Mouse (Mus musculus): ENCODE results near the gene Cuedc1.
A peak's percentile ranks its signal among the peaks of the same experiment; 100 is the strongest.

Cuedc1 gene

DNA sequence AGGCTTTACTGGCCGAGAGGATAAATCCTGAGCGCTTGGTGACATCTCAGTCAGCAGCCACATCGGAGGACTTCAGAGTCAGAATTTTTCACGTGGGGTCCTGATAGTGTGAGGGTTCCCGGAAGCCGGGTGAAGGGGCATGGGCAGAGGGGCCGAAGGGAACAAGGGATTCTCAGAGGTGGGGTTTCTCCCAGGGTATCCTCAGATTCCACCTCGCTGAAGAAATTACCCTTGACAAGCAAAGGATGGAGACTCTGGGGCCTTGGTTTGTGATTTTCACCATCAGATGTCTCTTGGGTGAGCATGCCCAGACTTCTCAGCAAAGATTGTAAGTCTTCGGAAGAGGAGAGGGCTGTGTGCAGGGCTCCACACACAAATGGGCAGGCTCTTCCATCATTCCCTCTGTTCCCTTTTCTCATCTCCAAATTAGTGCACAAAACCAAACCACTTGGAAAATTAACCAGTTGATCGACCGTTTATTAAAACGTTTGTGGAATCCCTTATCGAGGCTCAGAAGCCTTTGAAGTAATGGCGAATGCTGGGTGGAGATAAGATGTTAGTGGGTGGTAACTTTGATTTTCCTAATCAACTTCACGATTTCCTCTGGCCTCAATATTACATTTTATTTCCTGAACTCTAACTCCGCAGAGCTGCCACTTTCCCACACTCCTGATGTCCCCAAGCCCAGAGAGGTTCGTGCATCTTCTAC is at the start of gene Cuedc1:
Gene Cuedc1, plus strand, starts transcription at position 38 of the 709 bp plus-strand sequence.
- DNase-seq, result no peak

DNA sequence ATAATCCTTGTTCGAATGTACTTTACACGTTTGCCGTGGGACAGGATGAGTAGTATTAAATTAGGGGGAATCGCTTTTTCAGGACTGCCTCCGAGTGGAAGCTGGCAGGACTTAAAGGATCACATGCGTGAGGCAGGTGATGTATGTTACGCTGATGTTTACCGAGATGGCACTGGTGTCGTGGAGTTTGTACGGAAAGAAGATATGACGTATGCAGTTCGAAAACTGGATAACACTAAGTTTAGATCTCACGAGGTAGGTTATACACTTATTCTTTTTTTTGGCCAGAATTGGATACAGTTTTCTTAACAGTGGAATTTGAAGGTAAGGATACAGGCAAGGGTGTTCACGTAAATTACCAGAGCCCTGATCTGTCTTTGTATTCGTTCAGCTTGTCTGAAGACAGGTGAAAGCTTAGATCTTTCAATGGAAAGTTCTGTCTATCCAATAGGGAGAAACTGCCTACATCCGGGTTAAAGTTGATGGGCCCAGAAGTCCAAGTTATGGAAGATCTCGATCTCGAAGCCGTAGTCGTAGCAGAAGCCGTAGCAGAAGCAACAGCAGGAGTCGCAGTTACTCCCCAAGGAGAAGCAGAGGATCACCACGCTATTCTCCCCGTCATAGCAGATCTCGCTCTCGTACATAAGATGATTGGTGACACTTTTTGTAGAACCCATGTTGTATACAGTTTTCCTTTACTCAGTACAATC is 48.7 kb upstream of the Cuedc1 start:
- DNase-seq, result peak; percentile 20

DNA sequence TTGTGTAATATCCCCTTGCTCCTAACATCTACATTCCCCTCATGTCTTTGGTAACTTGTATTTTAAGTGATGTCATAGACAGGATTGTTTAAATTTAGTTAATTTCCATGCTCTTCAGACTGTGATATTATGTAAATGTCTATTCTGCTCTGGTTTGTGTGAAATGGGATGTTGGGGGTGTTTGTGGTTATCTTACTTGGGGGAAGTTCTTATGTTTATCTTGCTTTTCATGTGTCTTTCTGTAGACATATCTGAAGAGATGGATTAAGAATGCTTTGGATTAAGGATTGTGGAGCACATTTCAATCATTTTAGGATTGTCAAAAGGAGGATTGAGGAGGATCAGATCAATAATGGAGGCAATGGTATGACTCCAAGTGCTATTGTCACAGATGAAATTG is 48.1 kb upstream of the Cuedc1 start:
- no peak for DNase-seq

DNA sequence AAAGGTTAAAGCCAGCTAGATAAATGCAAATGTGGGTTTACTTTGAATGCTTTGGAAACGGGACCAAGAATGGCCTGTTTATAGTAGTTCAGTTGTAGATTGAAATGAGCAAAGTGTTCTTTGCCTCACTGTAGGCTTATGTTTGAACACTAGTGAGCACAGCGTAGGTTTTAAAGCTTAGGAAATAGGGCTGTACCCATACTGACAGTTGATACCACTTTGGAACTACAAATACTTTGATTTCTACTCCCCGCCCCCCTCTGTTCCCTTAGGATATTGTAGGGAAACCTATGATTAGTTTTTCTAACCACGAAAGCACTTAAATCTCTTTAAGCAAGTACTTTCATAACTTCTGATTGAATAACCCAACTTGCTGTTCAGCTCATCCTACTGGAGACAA is 45.2 kb upstream of the Cuedc1 start:
- no peak for DNase-seq

DNA sequence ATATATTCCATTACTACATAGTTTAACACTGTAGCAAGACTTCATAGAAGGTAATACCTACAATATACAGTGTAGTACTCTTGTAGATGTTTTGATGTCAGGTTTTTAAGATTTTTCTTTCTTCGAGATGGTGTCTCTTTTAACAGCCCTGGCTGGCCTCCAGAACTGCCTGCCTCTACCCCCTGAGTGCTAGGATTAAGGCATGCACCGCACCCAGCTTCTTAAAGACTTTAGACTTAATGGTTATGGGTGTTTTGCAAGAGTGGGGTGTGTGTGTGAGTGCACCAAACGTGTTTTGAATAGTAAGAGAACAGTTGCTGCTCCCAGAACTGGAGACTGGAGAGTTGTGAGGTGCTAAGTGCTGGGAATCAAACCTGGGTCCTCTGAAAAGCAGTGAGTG is 44.0 kb upstream of the Cuedc1 start:
- no peak for DNase-seq

DNA sequence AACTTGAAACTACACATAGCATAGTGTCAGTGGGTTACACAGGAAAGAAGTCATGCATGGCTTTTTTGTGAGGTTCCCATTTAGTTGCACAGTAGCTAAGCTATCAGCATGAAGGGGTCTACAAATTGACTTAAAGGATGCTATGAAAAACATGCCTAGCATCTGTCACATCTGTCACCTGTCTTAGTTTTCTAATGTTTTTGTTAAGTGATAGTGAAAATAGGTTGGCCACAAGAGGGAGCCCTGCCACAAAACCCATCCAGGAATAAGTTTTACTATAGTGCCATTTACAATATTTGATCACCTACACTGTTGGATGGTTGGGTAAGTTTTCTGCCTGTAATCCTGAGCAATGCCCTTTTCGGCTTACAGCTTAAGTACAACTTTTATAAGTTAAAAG is 43.3 kb upstream of the Cuedc1 start:
- DNase-seq, result peak; percentile 81

DNA sequence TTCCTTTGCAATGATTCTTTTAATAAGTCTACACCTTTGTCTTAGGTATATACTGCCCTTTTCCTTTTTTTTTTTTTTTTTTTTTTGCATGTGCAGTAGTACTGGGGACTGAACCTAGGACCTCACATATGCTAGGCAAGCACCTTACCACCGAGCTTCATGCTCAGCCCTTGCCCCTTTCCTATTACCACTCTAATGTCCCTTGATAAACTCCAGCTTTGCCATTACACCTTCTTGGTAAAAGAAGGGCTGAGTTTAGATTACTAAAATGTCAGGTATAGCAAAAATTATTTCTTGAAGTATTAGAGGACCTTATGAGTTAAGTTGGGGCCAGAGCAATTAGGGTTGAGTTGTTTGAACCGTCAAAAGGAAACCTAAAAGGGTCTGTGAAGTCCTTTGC is 42.1 kb upstream of the Cuedc1 start:
- DNase-seq, result no peak

DNA sequence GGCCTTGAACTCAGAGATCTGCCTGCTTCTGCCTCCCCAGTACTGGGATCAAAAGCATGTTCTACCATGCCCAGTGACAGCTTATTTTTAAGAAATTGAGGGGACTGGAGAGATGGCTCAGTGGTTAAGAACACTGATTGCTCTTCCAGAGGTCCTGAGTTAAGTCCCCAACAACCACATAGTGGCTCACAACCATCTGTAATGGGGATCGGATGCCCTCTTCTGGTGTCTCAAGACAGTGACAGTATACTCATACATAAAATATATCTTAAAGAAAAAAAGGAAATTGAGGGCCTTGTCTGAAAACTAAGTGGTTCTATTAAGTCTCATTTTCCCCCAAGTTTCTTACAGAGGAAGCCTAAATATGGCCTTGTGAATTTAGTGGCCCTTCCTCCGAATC is 40.1 kb upstream of the Cuedc1 start:
- no peak for DNase-seq

DNA sequence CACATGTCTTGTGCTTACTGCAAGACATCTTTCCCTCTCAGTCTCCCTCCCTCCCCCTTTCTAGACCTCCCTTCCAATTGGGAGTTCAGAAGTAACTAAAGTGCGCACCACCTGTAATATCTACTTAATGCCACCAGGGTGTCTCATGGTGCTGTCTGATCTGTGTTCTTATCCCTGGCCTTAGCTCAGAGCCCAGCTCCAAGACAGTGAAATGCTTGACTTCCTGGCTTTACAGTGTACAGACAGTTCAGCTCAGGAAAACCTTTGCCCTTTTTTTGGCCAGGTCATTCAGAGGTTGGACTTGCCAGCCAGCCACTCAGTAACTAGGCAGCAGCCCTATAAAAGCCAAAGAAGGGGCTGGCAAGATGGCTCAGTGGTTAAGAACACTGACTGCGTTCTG is 38.7 kb upstream of the Cuedc1 start:
- DNase-seq, result peak; percentile 34

DNA sequence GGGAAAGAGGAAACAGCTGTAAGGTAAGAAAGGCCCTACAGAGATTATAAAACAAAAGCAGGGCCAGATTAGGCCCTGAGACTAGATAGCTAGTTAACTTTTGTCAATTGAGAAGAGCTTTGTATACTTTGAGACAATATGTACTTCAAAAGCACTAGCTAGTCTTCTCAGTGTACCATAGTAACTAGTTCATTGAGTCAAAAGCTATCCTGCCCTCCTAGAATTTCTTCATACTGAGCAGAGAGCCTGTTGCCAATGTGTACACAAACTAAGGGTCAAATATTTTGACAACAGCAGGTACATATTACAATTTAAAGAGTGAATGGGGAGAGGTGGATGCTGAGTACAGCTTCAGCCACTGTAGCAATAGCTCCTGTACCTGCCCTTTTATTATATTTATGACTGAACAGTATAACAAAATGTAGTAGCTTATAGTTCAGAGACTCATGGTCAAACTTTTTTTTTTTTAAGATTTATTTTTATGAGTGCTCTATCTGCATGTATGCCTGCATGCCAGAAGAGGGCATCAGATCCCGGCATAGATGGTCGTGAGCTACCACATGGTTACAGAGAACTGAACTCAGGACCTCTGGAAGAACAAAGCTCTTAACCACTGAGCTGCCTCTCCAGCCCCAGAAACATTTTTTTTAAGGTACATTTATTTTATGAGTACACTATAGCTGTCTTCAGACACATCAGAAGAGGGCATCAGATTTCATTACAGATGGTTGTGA is 35.8 kb upstream of the Cuedc1 start:
- no peak for DNase-seq

DNA sequence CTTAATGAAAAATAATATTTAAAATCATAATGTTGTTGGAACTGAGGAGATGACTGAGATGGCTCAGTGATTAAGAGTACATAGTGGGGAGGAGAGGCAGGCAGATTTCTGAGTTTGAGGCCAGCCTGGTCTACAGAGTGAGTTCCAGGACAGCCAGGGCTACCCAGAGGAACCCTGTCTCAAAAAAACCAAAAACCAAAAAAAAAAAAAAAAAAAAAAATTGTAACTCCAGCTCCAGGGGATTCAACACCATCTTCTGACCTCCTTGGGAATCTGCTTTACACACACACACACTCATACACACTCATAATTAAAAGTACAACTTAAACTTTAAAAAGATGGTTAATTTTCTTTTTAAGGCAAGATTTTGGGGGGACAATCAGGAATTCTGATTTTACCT is 32.1 kb upstream of the Cuedc1 start:
- DNase-seq, result no peak

DNA sequence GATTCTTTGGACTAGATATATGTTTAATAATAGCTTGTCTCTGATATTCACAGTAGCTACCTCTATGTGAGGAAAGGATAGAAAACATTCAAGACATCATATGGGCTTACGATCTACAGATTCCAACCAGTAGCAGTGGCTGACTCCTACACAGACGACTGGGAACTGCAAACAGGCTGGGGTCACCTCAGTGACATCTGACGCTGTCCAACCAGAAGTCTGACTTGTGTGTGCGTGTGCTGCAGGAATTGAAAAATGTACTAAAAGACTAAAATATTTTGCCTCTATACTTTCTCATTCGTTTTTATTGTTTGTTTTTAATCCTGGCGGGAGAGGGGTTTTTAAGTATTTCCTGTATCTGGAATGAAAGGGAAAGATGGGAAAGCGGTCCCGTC is 30.7 kb upstream of the Cuedc1 start:
- DNase-seq, result no peak

DNA sequence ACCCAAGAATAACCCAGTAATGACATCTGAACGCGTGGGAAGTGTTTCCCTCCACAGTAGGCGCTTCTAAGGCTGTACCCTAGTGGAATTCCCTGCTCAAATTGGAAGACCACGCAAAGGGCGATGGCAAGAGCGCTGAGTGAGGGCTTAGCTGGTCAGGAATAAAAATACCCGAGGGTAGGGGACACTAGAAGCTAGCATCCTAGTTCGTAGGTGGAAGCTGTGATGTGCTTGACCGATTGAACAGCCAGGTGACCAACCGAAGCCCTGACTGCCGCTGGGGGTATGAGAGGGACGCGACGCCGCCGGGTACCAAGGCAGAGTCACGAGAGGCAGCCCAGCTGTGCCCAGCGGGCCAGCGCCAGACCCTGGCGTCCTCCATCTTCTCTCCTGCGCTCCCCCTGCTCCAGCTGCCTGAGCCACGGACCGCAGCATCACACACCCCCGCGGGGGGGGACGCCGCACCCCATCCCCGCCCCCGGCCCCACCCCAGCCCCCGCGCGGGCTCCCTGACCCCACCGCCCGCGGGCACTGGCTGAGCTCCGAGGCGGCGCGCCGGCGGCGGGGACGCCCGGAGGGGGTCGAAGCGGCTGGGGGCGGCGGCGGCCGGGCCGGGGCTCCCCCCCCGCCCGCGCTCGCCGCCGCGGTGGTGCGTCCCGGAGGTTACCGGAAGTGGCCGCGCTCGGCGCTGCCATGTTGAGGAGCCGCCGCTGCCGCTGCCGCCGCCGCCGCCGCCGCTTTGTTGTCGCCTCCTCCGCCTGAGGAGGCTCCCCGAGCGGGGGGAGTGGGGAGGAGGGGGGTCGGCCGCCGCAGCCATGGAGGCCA is 30.1 kb upstream of the Cuedc1 start, which contains the start of gene Vezf1:
Gene Vezf1, plus strand, starts transcription at position 694 of the 825 bp plus-strand sequence.
- DNase-seq, result peak; percentile 90

DNA sequence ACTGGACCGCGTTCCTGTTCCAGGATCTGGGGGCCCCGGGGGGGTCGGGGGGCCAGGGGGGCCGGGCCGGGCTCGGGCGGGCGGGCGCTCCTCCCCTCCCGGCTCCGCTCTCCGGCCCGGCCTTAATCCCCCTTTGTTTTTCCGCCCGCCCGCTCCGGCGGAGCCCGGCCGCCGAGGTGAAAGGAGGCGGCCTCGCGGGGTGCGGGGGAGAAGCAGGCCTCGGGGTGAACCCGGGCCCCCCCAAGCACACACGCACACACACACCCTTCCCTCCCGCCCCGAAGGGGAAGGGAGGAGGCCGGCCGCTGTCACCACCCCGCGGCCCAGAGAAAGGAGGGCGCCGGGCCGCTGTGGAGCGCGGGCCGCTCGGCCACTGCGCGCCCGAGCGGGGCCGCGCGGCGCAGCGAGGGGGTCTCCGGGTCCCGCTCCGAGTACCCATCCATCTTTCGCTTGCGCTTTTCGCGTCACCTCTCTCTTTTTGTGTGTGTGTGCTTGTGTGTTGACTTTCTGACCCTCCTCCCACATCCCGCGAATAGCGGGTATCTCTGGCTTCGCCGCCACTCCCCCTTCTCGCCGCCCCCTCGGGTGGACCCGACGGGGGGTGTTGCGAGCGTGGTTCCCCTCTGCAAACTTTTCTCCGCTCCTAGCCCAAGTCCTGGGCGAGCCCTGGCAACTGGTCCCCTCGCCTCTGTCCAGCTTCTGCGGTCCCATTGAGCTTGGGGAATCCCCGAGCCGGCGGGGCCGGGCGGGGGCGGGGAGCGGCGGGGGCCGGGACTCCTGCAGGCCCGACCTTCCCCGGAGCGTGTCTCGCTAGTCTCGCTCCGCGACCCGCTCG is 29.2 kb upstream of the Cuedc1 start:
- DNase-seq, result peak; percentile 68

DNA sequence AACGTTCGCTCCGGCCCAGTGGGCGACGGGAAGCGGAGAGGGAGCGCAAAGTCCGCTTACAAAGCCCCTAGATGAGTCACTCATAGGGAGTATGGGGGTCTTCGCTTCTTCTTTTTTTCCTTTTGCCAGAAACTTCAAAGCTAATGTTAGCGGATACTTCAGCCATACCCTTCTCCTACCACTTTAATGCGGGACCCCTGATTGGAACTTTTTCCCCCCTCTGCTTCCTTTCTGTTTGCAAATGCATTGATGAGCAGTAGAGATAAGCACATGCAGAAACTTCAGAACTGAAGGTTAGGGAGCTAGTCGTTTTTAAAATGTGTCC is 28.6 kb upstream of the Cuedc1 start:
- DNase-seq, result no peak

DNA sequence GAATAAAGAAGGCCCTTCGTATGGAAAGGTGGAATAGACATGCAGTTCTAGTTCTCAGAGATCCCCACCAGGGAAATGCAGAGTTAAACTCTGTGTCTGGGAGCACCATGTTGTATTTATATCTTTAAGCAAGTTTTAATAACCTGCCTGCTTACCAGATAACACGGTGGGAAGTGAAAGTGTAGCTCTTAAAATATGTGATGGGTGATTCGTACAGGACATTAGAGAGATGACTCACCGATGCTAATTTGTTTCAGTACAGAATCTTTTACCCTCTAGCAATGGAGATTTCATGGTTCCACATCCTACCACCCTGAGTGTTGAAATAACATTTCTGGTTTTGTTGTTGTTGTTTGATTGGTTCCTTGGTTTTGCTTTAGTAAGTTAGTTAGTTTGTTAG is 27.5 kb upstream of the Cuedc1 start:
- no peak for DNase-seq

DNA sequence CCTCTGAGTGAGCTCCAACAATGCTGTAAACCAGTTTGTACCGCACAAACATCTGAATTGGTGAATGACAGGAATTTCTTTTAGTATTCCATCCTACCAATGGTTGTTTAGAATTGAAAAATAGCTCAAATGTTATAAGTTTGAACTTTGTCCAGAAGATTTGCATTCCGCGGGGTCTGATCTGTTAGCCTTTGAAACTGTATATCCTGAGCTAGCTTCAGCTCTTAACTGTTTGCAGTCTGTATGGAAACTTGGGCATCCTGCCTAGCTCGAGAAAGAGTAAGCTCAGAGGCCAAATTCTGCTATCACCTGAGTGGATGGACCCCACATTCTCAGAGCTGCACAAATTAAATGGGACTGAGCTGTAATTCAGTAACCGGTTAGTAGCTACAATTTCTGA is 26.7 kb upstream of the Cuedc1 start:
- no peak for DNase-seq

DNA sequence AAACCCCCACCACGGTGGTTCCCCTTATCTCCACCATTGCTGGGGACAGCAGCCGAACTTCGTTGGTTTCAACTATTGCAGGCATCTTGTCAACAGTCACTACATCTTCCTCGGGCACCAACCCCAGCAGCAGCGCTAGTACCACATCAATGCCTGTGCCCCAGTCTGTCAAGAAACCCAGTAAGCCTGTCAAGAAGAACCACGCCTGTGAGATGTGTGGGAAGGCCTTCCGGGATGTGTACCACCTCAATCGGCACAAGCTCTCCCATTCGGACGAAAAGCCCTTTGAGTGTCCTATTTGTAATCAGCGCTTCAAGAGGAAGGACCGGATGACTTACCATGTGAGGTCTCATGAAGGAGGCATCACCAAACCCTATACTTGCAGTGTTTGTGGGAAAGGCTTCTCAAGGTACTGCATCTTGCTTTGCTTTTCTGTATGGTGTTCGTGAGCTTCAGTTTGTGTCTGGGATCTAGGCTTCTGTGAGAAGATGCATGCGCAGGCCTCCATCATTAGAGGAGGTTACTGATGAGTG is 24.4 kb upstream of the Cuedc1 start:
- DNase-seq, result no peak

DNA sequence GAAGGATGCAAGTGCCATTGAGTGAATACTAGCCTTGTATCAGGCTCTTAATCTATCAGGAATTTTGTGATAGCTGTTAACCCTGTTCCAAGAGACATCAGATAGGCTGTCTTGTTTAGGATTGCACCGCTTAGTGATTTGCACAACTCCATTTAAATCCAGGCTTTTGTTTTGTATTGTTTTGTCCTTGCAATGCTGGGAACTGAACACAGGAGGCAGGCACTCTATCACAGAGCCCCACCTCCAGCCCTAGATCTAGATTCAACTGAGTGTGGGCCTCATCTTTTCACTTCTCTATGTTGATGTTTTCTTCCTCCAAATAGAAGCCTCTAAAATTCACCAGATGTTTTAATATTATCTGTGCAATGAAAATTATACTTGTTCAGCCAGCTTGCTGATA is 22.2 kb upstream of the Cuedc1 start:
- no peak for DNase-seq

DNA sequence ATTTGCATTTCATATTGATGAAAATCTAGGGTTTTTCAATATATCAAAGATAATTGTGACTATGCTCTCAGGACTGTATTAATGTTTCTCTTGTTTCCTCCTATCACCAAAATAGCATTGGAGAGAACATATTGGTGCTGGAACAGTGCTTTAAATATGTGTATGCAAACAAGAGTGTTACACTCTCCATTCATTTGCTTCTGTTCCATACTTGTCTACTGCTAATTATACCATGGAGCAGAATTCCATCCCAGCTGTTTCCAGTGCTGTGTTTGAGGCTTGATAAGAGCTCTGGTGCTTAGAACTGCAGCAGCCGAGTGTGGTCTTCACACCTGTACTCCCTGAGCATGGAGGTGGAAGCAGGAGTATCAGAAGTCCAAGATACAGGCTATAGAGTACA is 21.5 kb upstream of the Cuedc1 start:
- DNase-seq, result no peak

DNA sequence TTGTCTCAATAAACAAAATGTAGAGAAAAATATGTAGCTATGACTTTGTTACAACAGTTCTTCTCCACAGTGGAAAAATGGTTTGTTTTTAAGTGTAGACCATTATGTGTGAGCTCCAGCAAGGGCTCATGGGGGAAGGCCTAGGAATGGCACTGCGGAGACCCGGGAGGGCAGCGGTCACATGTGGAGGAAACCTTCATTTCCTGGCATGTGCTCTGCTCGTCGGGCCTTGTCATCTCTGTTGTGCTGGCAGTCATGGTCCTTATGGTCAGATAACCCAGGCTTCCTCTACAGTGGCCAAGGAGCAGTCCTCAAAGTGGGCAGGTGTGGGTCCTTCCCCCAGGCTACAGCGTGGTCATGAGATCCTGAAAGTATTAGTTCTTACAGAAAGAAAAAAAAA is 14.2 kb upstream of the Cuedc1 start:
- no peak for DNase-seq
